Mouse (Mus musculus) midbrain, embryonic 11.5 days (tissue): ENCODE results near the gene Tubgcp2. TPM values are rescaled to one million over a fixed set of nuclear protein-coding genes. Genes with fewer than 3 reads are reported as not detected.
A peak's percentile ranks its signal among the peaks of the same experiment; 100 is the strongest.

Experiments
- ATAC-seq: fragments of 200-750 bp; cut with Nextera tagmentation; 2 replicates; pipeline ENCODE4 v1.8.0; 2017; ENCODE audit warnings: moderate TSS enrichment, moderate library complexity; ENCODE audit not compliant: low FRiP score
- DNase-seq: peaks from one replicate; pipeline ENCODE4 v3.0.0; 2015; ENCODE audit warnings: low spot score; ENCODE audit errors: missing footprints
- H3K27ac ChIP-seq: fragments of 300-500 bp; sonication (generic); 2 replicates; pipeline ENCODE4 v1.5.1; 2014; ENCODE audit warnings: low read depth, low read length
- H3K27me3 ChIP-seq: fragments of 300-500 bp; sonication (generic); 2 replicates; pipeline ENCODE4 v1.6.1; 2014; ENCODE audit warnings: mild to moderate bottlenecking, low read length, moderate library complexity, mixed read lengths; ENCODE audit not compliant: control insufficient read depth, insufficient read depth
- H3K36me3 ChIP-seq: fragments of 300-500 bp; sonication (generic); 2 replicates; pipeline ENCODE4 v1.6.1; 2014; ENCODE audit warnings: mild to moderate bottlenecking, low read length, moderate library complexity, mixed read lengths; ENCODE audit not compliant: control insufficient read depth, insufficient read depth
- H3K4me1 ChIP-seq: fragments of 300-500 bp; sonication (generic); 2 replicates; pipeline ENCODE4 v1.6.1; 2014; ENCODE audit warnings: low read length; ENCODE audit not compliant: control insufficient read depth, insufficient read depth
- H3K4me2 ChIP-seq: fragments of 300-500 bp; sonication (generic); 2 replicates; pipeline ENCODE4 v1.6.1; 2014; ENCODE audit warnings: mild to moderate bottlenecking, moderate library complexity
- H3K4me3 ChIP-seq: fragments of 300-500 bp; sonication (generic); 2 replicates; pipeline ENCODE4 v1.5.1; 2014; ENCODE audit warnings: low read depth, low read length
- H3K9ac ChIP-seq: fragments of 300-500 bp; sonication (generic); 2 replicates; pipeline ENCODE4 v1.6.1; 2014; ENCODE audit warnings: low read length
- H3K9me3 ChIP-seq: fragments of 300-500 bp; sonication (generic); 2 replicates; pipeline ENCODE4 v1.6.1; 2016; ENCODE audit warnings: low read length; ENCODE audit not compliant: control insufficient read depth
- WGBS: fragments of 180-500 bp; shearing (Covaris S2); extraction: QIAGEN DNeasy Blood & Tissue Kit; methylation state at CpG from one replicate; pipeline ENCODE4 v1.1.7; 2014; 5-methylcytosine and 5-hydroxymethylcytosine counted together
- polyA plus RNA-seq: library from polyadenylated mRNA; unstranded; fragments of >200 nt; fragmentation: Nextera tagmentation; extraction: Ambion mirVana; gene quantifications from 2 replicates; pipeline ENCODE4 v1.2.1, GENCODE M21; 2014

The Tubgcp2 gene
- polyA plus RNA-seq = 58.9 and 62.6 TPM in 2 replicates

DNA sequence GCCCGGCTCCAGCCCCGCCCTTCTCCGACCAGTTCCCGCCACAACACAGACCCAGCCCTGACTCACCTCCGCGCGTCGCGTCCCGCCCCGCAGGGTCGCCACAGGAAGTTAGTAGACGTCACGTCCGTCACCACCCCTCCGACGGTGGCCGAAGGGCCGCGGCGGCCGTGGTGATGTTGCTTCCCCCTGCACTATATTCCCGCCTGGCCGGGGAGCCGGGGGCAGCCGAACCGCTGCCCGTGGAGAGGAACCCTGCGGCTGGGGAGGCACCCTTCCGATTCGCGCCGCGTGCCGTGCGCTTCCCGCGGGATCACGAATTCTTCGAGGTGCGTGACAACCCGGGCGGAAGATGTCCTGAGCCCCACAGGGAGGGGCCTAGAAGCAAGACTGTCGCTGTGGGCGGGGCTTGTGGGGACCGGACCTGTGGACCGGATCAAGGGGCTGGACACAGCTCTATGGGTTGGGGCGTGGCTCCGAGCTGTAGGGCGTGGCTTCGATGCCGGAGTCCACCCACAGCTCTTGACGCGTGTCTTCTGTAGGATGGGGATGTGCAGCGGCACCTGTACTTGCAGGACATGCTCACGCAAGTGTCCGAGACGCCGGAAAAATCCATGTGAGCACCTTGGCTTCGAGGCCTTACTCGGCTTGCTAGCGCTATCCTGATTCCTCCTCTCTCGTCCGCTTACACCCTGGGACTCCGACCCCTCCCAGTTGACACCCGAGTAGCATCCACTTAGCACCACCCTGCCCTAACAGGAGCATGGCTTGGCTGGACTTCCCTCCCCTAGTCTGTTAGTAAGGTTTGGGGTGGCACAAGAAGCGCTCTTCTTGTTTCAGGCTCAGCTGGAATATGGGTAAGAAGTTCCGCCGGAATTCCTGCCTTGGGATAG is at the start of gene Tubgcp2, which contains the start of gene Zfp511:
Gene Tubgcp2 (minus strand): TSS at position 389 of the 890 bp plus-strand sequence.
Gene Zfp511 (plus strand): TSS at position 111 of the 890 bp plus-strand sequence.
- H3K9me3 ChIP-seq = no peaks in the 10 kb centered on the region
- no peaks in the 10 kb centered on the region for H3K27me3 ChIP-seq
- peak within 1 kb of the TSS; percentile 33; the same call in 1 of the 2 replicates for H3K27ac ChIP-seq
- ATAC-seq (peak; percentile 97), DNase-seq (peak; percentile 99)
- H3K9ac ChIP-seq = peak within 1 kb of the TSS; percentile 88
- WGBS = 2% methylated on average over 66 of the region's 69 CpGs
- peaks cover 14% of the 10 kb centered on the region for H3K4me1 ChIP-seq
- H3K4me2 ChIP-seq = peak within 1 kb of the TSS; percentile 82
- peak within 1 kb of the TSS; percentile 86 for H3K4me3 ChIP-seq
- H3K36me3 ChIP-seq = peaks cover 7% of the 10 kb centered on the region; the same call in 1 of the 2 replicates

DNA sequence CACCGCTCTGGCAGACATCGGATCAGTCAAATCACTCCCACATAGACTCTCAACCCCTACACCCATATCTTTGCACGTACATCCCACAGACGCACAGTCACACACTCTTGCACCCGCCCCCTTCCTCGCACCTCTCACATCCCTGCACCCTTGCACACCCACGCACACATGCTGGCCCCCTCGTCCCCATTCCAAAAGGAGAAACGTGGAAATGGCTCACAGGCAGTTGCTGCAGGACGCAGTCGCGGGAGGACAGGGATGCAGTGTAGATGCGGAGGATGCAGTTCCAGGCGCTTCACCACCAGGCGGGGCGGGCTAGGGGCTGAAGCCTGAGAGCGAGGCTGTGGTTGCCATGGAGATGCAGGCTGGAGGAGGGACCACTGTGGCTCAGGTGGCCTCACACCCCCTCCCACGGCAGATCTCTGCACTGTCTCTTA is 45.8 kb upstream of the Tubgcp2 start, which contains the start of gene Caly:
Gene Caly (minus strand): TSS at position 307 of the 437 bp plus-strand sequence.
- H3K4me2 ChIP-seq = peak within 1 kb of the TSS; percentile 52
- no peaks in the 10 kb centered on the region for H3K9me3 ChIP-seq
- ATAC-seq (peak; percentile 84), DNase-seq (peak; percentile 93)
- H3K27ac ChIP-seq = no peak within 1 kb of the TSS
- peak within 1 kb of the TSS; percentile 22 for H3K4me3 ChIP-seq
- no peaks in the 10 kb centered on the region for H3K36me3 ChIP-seq
- WGBS = 3% methylated on average over 18 of the region's 18 CpGs
- peak within 1 kb of the TSS; percentile 34 for H3K9ac ChIP-seq
- peaks cover 27% of the 10 kb centered on the region for H3K27me3 ChIP-seq
- H3K4me1 ChIP-seq = peaks cover 22% of the 10 kb centered on the region

DNA sequence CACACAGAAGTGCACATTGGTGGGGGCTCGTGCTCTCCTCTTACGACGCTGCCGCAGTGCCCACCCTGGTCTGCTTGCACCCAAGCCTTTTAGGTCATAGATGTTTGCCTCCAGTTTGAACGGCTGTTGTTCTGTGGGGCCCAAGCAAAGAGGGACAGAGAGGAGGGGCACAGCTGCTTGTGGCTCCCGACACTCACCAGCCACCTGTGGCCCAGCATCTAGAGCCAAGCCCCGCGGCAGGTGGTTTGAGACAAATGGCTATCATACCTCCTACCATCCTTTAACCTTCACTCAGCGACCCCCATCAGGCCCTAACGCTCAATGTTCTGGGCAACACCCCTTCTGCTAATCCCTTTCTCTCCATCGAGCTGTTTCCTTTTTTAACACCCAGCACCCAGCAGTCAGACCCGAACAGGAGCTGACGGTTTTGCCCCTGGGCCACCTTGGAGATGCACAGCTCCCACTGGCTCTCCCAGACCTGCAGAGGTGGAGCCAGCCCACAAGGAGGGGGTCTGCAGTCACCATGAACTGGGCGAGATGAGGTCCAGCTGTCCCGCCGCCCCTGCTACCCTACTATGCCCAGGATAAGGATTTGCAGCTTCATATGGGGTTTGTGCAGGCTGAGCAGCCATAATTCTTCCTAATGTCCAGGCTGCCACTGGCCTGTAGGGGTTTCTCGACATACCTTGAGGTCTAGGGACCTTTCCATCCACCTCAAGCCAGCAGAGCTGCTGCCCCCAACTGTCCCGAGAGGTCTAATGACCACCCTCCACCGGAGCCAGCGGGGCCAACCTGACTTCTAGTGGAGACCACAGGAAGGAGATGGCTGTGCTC is 45.2 kb upstream of the Tubgcp2 start:
- WGBS = 11% methylated on average over 20 of the region's 20 CpGs
- Histone ChIP-seq H3K27ac (no peak overlapping the region), H3K36me3 (no peaks in the 10 kb centered on the region), H3K4me1 (peaks cover 22% of the 10 kb centered on the region), H3K9ac (peak overlapping the region; percentile 34), H3K4me3 (peak overlapping the region; percentile 22), H3K4me2 (peak overlapping the region; percentile 52), H3K27me3 (peaks cover 27% of the 10 kb centered on the region), H3K9me3 (no peaks in the 10 kb centered on the region)
- DNase-seq (peak; percentile 86), ATAC-seq (peak; percentile 15)

DNA sequence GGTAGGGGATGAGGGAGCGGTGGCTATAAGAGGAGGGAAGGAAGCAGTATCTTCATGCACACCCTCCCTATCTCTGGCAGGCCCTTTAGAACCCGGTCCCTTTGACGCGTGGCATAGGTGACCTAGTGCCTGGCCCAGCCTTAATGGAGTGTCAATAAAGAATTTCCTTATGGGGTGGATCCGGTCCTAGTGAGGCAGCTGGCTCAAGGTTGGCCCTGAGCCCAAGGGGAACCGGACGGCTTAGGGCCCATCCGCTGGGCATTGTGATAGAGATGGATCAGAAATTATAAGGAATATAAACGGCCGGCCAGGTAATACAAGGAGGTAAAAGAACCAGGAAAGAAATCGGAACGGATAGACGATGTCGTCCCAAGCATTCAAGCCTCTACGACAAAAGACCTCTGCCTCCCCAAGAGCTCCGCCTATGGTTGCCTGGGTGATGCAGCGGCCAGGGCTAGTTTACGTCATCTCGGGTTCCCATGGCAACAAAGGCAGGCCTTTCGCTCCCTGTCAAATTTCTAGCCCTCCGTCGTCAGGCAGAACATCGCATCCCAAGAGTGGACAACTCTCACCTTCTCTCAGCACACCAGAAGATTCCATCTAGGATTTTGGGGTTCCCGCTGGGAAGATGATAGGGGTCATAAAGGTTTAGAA is 44.2 kb upstream of the Tubgcp2 start:
- Histone ChIP-seq H3K9ac (peak overlapping the region; percentile 57), H3K4me1 (peaks cover 22% of the 10 kb centered on the region), H3K9me3 (no peaks in the 10 kb centered on the region), H3K27ac (no peak overlapping the region), H3K4me3 (peak overlapping the region; percentile 22), H3K4me2 (peak overlapping the region; percentile 52), H3K27me3 (peaks cover 27% of the 10 kb centered on the region), H3K36me3 (no peaks in the 10 kb centered on the region)
- ATAC-seq = peak; percentile 85
- peak; percentile 98 for DNase-seq
- 3% methylated on average over 24 of the region's 24 CpGs for WGBS

DNA sequence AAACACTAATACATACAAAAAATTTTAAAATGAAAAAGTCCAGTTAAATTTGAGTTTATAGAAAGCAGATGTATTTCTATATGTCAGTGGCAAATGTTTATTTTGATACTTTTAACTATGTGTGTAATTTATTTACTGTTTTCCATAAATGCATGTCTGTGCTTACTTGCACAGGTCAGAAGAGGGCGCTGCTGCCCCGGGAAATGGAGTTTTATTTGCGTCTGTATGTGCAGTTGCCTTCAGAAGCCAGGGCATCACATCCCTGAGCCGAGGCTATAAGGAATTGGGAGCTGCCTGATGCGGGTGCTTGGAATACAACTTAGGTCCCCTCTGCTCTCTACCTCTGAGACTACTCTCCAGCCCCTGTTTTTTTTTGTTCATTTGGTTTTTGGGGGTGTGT is 42.2 kb upstream of the Tubgcp2 start:
- Histone ChIP-seq H3K4me2 (no peak overlapping the region), H3K9me3 (no peaks in the 10 kb centered on the region), H3K36me3 (no peaks in the 10 kb centered on the region), H3K4me3 (no peak overlapping the region), H3K9ac (no peak overlapping the region), H3K4me1 (peaks cover 22% of the 10 kb centered on the region), H3K27ac (no peak overlapping the region), H3K27me3 (peaks cover 30% of the 10 kb centered on the region)
- ATAC-seq = no peak
- WGBS = 9% methylated on average over 5 of the region's 5 CpGs
- peak; percentile 97 for DNase-seq

DNA sequence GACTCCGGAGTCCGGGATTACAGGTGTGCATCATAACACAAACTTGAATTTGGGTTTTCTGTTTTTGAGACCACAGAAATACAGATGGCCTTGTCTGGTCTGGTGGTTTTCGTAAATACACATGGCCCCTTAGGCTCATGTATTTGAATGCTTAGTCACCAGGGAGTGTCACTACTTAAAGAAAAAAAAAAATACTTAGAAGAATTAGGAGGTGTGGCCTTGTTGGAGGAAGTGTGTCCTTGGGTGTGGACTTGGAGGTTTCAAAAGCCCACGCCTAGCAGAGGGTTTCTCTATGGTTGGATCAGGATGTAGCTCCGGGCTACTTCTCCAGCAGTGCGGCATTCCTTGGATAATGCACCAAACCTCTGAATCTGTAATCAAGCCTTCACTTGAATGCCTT is 41.2 kb upstream of the Tubgcp2 start:
- no peak for DNase-seq
- Histone ChIP-seq H3K27me3 (peaks cover 30% of the 10 kb centered on the region), H3K36me3 (no peaks in the 10 kb centered on the region), H3K4me2 (no peak overlapping the region), H3K9ac (no peak overlapping the region), H3K4me3 (no peak overlapping the region), H3K9me3 (no peaks in the 10 kb centered on the region), H3K4me1 (peaks cover 22% of the 10 kb centered on the region), H3K27ac (no peak overlapping the region)
- WGBS = 82% methylated on average over 6 of the region's 6 CpGs
- no peak for ATAC-seq

DNA sequence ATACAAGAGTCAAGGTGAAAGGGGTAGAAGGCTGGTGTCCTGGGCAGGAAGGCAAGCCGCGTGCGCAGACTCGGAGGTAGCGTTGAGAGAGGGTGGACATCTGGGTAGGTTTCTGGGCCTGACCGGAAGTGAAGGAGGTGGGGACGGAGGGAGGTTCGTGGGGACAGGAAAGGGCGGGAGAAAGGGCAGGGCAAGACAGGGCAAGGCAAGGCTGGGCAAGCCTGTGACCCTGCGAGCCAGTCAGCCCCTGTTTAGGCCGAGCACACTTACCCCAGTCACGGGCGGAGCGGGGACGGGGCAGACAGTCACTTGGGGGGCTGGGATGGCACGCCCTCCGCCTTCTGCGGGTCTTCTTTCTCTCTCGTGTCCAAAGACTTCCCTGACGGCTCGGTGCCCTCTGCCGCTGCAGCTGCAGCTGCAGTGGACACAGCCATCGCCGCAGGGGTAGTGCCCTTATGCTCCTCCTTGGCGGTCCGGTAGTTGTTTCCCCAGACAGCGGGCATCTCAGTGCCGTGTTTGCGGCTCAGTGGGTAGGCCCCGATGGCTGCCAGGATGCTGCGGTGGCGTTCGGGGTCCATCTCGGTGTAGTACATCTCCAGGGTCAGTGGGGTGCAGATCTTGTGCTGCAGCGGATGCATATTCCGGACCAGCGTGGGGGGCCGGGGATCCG is 33.7 kb upstream of the Tubgcp2 start:
- peaks cover 1% of the 10 kb centered on the region; the same call in 1 of the 2 replicates for H3K4me1 ChIP-seq
- H3K36me3 ChIP-seq = no peaks in the 10 kb centered on the region
- no peak for DNase-seq
- no peak overlapping the region for H3K27ac ChIP-seq
- H3K9ac ChIP-seq = peak overlapping the region; percentile 52
- ATAC-seq = peak; percentile 61
- peaks cover 53% of the 10 kb centered on the region for H3K27me3 ChIP-seq
- WGBS = 31% methylated on average over 38 of the region's 39 CpGs
- H3K4me2 ChIP-seq = peak overlapping the region; percentile 39
- no peaks in the 10 kb centered on the region for H3K9me3 ChIP-seq
- H3K4me3 ChIP-seq = peak overlapping the region; percentile 18

DNA sequence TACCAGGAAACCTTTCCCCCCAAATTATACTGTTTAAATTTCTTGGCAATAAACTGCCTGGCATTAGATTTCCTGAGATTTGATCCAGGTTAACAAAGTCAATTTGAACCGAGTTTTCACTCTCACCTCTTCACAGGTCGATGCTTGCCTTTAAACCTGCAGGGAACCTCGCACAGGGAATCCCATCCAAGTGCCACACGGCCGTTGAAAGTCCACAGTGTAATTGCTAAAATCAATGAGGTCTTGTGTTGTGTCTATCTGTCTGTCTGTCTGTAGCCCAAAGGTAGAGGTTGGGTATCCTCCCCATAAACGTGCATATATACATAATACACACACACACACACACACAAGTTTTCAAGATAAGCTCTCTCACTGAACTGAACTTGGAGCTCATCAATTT is 30.9 kb upstream of the Tubgcp2 start:
- peaks cover 7% of the 10 kb centered on the region for H3K4me1 ChIP-seq
- no peak overlapping the region for H3K4me2 ChIP-seq
- H3K36me3 ChIP-seq = no peaks in the 10 kb centered on the region
- peaks cover 74% of the 10 kb centered on the region for H3K27me3 ChIP-seq
- H3K9me3 ChIP-seq = no peaks in the 10 kb centered on the region
- DNase-seq (no peak), ATAC-seq (no peak)
- H3K4me3 ChIP-seq = no peak overlapping the region
- no peak overlapping the region for H3K27ac ChIP-seq
- H3K9ac ChIP-seq = no peak overlapping the region
- 73% methylated on average over 6 of the region's 6 CpGs for WGBS
